Mouse (Mus musculus): ENCODE results near the gene Lrrc57.

DNA sequence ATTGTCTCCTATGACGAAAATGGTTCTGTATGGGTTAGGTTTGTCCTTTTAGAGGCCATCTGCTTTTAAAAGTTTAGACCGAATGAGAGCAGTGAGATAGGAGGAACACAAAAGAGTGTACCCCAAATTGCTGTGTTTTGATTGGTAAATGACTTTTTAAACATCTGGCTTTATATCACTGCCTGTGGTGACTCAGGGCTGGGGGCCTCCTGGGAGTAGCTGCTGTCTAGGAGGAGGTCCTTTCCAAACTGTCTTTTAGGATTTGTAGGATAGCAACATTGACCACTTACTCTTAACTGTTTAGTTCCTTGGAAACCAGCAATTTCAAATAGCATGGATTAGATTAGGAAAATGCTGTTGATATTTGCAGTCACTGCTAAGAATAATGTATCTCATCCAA lies 20.9 kb upstream of the Lrrc57 start:
- TF ChIP-seq CTCF (IDR thresholded peaks at IDR 0.05; ENCODE audit: low read depth) (no peak), EP300 (IDR thresholded peaks at IDR 0.05; ENCODE audit: low read depth) (no peak)
